Mouse (Mus musculus) common myeloid progenitor, adult 5-6 weeks (primary cell): ENCODE results near the gene Ryk. TPM values are rescaled to one million over a fixed set of nuclear protein-coding genes. Genes with fewer than 3 reads are reported as not detected.

ENCODE experiments used
- ATAC-seq: replicated peaks from 2 replicates; pipeline ENCODE4 v1.8.0; 2016; ENCODE audit warnings: low read depth, mild to moderate bottlenecking, moderate TSS enrichment, inconsistent platforms; ENCODE audit not compliant: poor library complexity, severe bottlenecking
- total RNA-seq: library from RNA; stranded (forward); fragments of 200-1000, 187-1606 nt; gene quantifications from 2 replicates; pipeline ENCODE4 v1.2.3, GENCODE M21; 2017

Ryk gene
- total RNA-seq, 1 experiment from 2014 or later = 8.8 TPM

GRCm38 (mm10) chr9:102852076-102853022 is 17.6 kb downstream of the Ryk start:
- no peak for ATAC-seq

- no peak for ATAC-seq
Observed at GRCm38 (mm10) chr9:102857856-102858255, 23.1 kb downstream of the Ryk start.

- no peak for ATAC-seq
Observed at GRCm38 (mm10) chr9:102858283-102858682, 23.6 kb downstream of the Ryk start.

GRCm38 (mm10) chr9:102859399-102859798 is 24.7 kb downstream of the Ryk start:
- ATAC-seq = no peak

GRCm38 (mm10) chr9:102859963-102860362 is 25.2 kb downstream of the Ryk start:
- peak; percentile 98 for ATAC-seq

GRCm38 (mm10) chr9:102860802-102861469 is 26.2 kb downstream of the Ryk start:
- no peak for ATAC-seq

- ATAC-seq = no peak
Observed at GRCm38 (mm10) chr9:102861789-102862188, 27.1 kb downstream of the Ryk start.

GRCm38 (mm10) chr9:102862260-102862659 is 27.5 kb downstream of the Ryk start:
- ATAC-seq = no peak

GRCm38 (mm10) chr9:102863876-102864545 is 29.3 kb downstream of the Ryk start:
- no peak for ATAC-seq

GRCm38 (mm10) chr9:102864931-102865330 is 30.2 kb downstream of the Ryk start:
- ATAC-seq = no peak

GRCm38 (mm10) chr9:102865946-102866737 is 31.4 kb downstream of the Ryk start:
- ATAC-seq = no peak

- ATAC-seq = peak; percentile 94
Observed at GRCm38 (mm10) chr9:102866893-102867292, 32.2 kb downstream of the Ryk start.

GRCm38 (mm10) chr9:102867516-102867915 is 32.8 kb downstream of the Ryk start:
- ATAC-seq = no peak

- ATAC-seq = no peak
Observed at GRCm38 (mm10) chr9:102868451-102868850, 33.7 kb downstream of the Ryk start.

- ATAC-seq = no peak
Observed at GRCm38 (mm10) chr9:102876054-102876690, 41.5 kb downstream of the Ryk start.

GRCm38 (mm10) chr9:102877916-102878315 is 43.2 kb downstream of the Ryk start:
- ATAC-seq = no peak

GRCm38 (mm10) chr9:102879545-102879944 is 44.8 kb downstream of the Ryk start:
- ATAC-seq = peak; percentile 98

GRCm38 (mm10) chr9:102884703-102885102 is 50.0 kb downstream of the Ryk start:
- ATAC-seq = no peak

GRCm38 (mm10) chr9:102890166-102890565 is 55.4 kb downstream of the Ryk start:
- ATAC-seq = peak; percentile 99
